Mouse (Mus musculus) heart, embryonic 11.5 days (tissue): ENCODE data around the gene Plcb1. TPM values are rescaled to one million over a fixed set of nuclear protein-coding genes. Genes with fewer than 3 reads are reported as not detected.

Experiments used
- ATAC-seq: fragments of 200-750 bp; cut with Nextera tagmentation; replicated peaks from 2 replicates; pipeline ENCODE4 v1.8.0; 2017; ENCODE audit warnings: moderate library complexity; ENCODE audit not compliant: insufficient number of reproducible peaks, low FRiP score, low TSS enrichment
- H3K27ac ChIP-seq: fragments of 300-500 bp; sonication (generic); 2 replicates; pipeline ENCODE4 v1.5.1; 2014; ENCODE audit warnings: mild to moderate bottlenecking, low read depth, low read length
- H3K27me3 ChIP-seq: fragments of 300-500 bp; sonication (generic); 2 replicates; pipeline ENCODE4 v1.6.1; 2014; ENCODE audit warnings: mild to moderate bottlenecking, low read length, mixed read lengths; ENCODE audit not compliant: control insufficient read depth, insufficient read depth
- H3K36me3 ChIP-seq: fragments of 300-500 bp; sonication (generic); 2 replicates; pipeline ENCODE4 v1.6.1; 2014; ENCODE audit warnings: mild to moderate bottlenecking, low read length, moderate library complexity, mixed read lengths; ENCODE audit not compliant: control insufficient read depth, insufficient read depth
- H3K4me1 ChIP-seq: fragments of 300-500 bp; sonication (generic); 2 replicates; pipeline ENCODE4 v1.6.1; 2014; ENCODE audit warnings: low read length; ENCODE audit not compliant: control insufficient read depth, insufficient read depth
- H3K4me2 ChIP-seq: fragments of 300-500 bp; sonication (generic); 2 replicates; pipeline ENCODE4 v1.6.1; 2014; ENCODE audit warnings: mild to moderate bottlenecking, moderate library complexity
- H3K4me3 ChIP-seq: fragments of 300-500 bp; sonication (generic); 2 replicates; pipeline ENCODE4 v1.5.1; 2014; ENCODE audit warnings: low read depth, low read length
- H3K9ac ChIP-seq: fragments of 300-500 bp; sonication (generic); 2 replicates; pipeline ENCODE4 v1.6.1; 2014; ENCODE audit warnings: mild to moderate bottlenecking, low read depth, low read length, moderate library complexity
- H3K9me3 ChIP-seq: fragments of 300-500 bp; sonication (generic); replicated peaks from 2 replicates; pipeline ENCODE4 v1.6.1; 2016; ENCODE audit warnings: low read length; ENCODE audit not compliant: control insufficient read depth
- WGBS: fragments of 180-500 bp; shearing (Covaris S2); extraction: QIAGEN DNeasy Blood & Tissue Kit; methylation state at CpG from one replicate; pipeline ENCODE4 v1.1.7; 2014; ENCODE audit not compliant: insufficient replicate concordance; 5-methylcytosine and 5-hydroxymethylcytosine counted together
- polyA plus RNA-seq: library from polyadenylated mRNA; unstranded; fragments of >200 nt; fragmentation: Nextera tagmentation; extraction: Ambion mirVana; gene quantifications from 2 replicates; pipeline ENCODE4 v1.2.1, GENCODE M21; 2014

The Plcb1 gene
- polyA plus RNA-seq, 1 experiment from 2014 or later = 7.2 TPM

GRCm38 (mm10) chr2:135157961-135158360 is 372.1 kb downstream of the Plcb1 start:
- no peaks in the 10 kb centered on the region for H3K9me3 ChIP-seq
- no peak overlapping the region for H3K27ac ChIP-seq
- H3K9ac ChIP-seq = no peak overlapping the region
- no peak for ATAC-seq
- H3K27me3 ChIP-seq = no peaks in the 10 kb centered on the region
- no peak overlapping the region for H3K4me3 ChIP-seq
- no peaks in the 10 kb centered on the region for H3K36me3 ChIP-seq
- no peak overlapping the region for H3K4me2 ChIP-seq
- no peaks in the 10 kb centered on the region for H3K4me1 ChIP-seq
- WGBS = 90% methylated on average over 2 of the region's 2 CpGs

- Histone ChIP-seq H3K27me3 (no peaks in the 10 kb centered on the region), H3K4me2 (no peak overlapping the region), H3K4me1 (no peaks in the 10 kb centered on the region), H3K9ac (no peak overlapping the region), H3K36me3 (no peaks in the 10 kb centered on the region), H3K9me3 (no peaks in the 10 kb centered on the region), H3K27ac (no peak overlapping the region), H3K4me3 (no peak overlapping the region)
- WGBS = 77% methylated on average over 4 of the region's 4 CpGs
- no peak for ATAC-seq
Measured at GRCm38 (mm10) chr2:135161673-135162072, 375.8 kb downstream of the Plcb1 start.

- ATAC-seq = no peak
- WGBS = 58% methylated on average over 3 of the region's 3 CpGs
- no peaks in the 10 kb centered on the region for H3K36me3 ChIP-seq
- H3K27me3 ChIP-seq = no peaks in the 10 kb centered on the region
- H3K9ac ChIP-seq = no peak overlapping the region
- H3K4me3 ChIP-seq = no peak overlapping the region
- H3K27ac ChIP-seq = no peak overlapping the region
- H3K4me1 ChIP-seq = no peaks in the 10 kb centered on the region
- no peaks in the 10 kb centered on the region for H3K9me3 ChIP-seq
- H3K4me2 ChIP-seq = no peak overlapping the region
Measured at GRCm38 (mm10) chr2:135165512-135165911, 379.6 kb downstream of the Plcb1 start.

GRCm38 (mm10) chr2:135175544-135175943 is 389.7 kb downstream of the Plcb1 start:
- Histone ChIP-seq H3K27ac (no peak overlapping the region), H3K36me3 (no peaks in the 10 kb centered on the region), H3K9me3 (no peaks in the 10 kb centered on the region), H3K9ac (no peak overlapping the region), H3K4me2 (no peak overlapping the region), H3K4me3 (no peak overlapping the region), H3K27me3 (no peaks in the 10 kb centered on the region), H3K4me1 (no peaks in the 10 kb centered on the region)
- 79% methylated on average over 4 of the region's 4 CpGs for WGBS
- no peak for ATAC-seq

- H3K4me1 ChIP-seq = no peaks in the 10 kb centered on the region
- H3K27me3 ChIP-seq = no peaks in the 10 kb centered on the region
- H3K4me2 ChIP-seq = no peak overlapping the region
- H3K9me3 ChIP-seq = no peaks in the 10 kb centered on the region
- no peak overlapping the region for H3K9ac ChIP-seq
- H3K36me3 ChIP-seq = no peaks in the 10 kb centered on the region
- WGBS = 75% methylated on average over 6 of the region's 6 CpGs
- H3K27ac ChIP-seq = no peak overlapping the region
- no peak for ATAC-seq
- H3K4me3 ChIP-seq = no peak overlapping the region
Measured at GRCm38 (mm10) chr2:135187659-135188058, 401.8 kb downstream of the Plcb1 start.

GRCm38 (mm10) chr2:135200830-135201229 is 415.0 kb downstream of the Plcb1 start:
- ATAC-seq = no peak
- H3K27ac ChIP-seq = no peak overlapping the region
- H3K4me3 ChIP-seq = no peak overlapping the region
- no peaks in the 10 kb centered on the region; the same call in 1 of the 2 replicates for H3K4me1 ChIP-seq
- H3K9me3 ChIP-seq = no peaks in the 10 kb centered on the region
- no peaks in the 10 kb centered on the region for H3K27me3 ChIP-seq
- H3K4me2 ChIP-seq = no peak overlapping the region
- no peak overlapping the region for H3K9ac ChIP-seq
- 65% methylated on average over 3 of the region's 3 CpGs for WGBS
- H3K36me3 ChIP-seq = no peaks in the 10 kb centered on the region

- Histone ChIP-seq H3K27ac (no peak overlapping the region), H3K4me1 (no peaks in the 10 kb centered on the region; the same call in 1 of the 2 replicates), H3K27me3 (no peaks in the 10 kb centered on the region), H3K9ac (no peak overlapping the region), H3K9me3 (no peaks in the 10 kb centered on the region), H3K4me2 (no peak overlapping the region), H3K36me3 (no peaks in the 10 kb centered on the region), H3K4me3 (no peak overlapping the region)
- 35% methylated on average over 4 of the region's 4 CpGs for WGBS
- no peak for ATAC-seq
Measured at GRCm38 (mm10) chr2:135202390-135202789, 416.5 kb downstream of the Plcb1 start.

- H3K9me3 ChIP-seq = no peaks in the 10 kb centered on the region
- no peak overlapping the region for H3K27ac ChIP-seq
- WGBS = 83% methylated on average over 11 of the region's 11 CpGs
Measured at GRCm38 (mm10) chr2:135204141-135205120, 418.6 kb downstream of the Plcb1 start.

GRCm38 (mm10) chr2:135208890-135209289 is 423.0 kb downstream of the Plcb1 start:
- Histone ChIP-seq H3K4me1 (no peaks in the 10 kb centered on the region), H3K9me3 (no peaks in the 10 kb centered on the region), H3K36me3 (no peaks in the 10 kb centered on the region), H3K27ac (no peak overlapping the region), H3K4me3 (no peak overlapping the region), H3K27me3 (no peaks in the 10 kb centered on the region), H3K4me2 (no peak overlapping the region), H3K9ac (no peak overlapping the region)
- WGBS = 85% methylated on average over 1 of the region's 1 CpGs
- no peak for ATAC-seq

More at GRCm38 (mm10) chr2:135204141-135205120, 418.6 kb downstream of the Plcb1 start:
- H3K9ac ChIP-seq = no peak overlapping the region
- no peaks in the 10 kb centered on the region; the same call in 1 of the 2 replicates for H3K4me1 ChIP-seq
- no peak overlapping the region for H3K4me3 ChIP-seq
- H3K36me3 ChIP-seq = no peaks in the 10 kb centered on the region
- ATAC-seq = no peak
- no peaks in the 10 kb centered on the region for H3K27me3 ChIP-seq
- no peak overlapping the region for H3K4me2 ChIP-seq
